Mouse (Mus musculus): Measurements from ENCODE around the gene B4galnt3. TPM values are rescaled to one million over a fixed set of nuclear protein-coding genes. Genes with fewer than 3 reads are reported as not detected.

The B4galnt3 gene
- polyA plus RNA-seq, 1 experiment from 2014 or later, result 0.29 TPM

DNA sequence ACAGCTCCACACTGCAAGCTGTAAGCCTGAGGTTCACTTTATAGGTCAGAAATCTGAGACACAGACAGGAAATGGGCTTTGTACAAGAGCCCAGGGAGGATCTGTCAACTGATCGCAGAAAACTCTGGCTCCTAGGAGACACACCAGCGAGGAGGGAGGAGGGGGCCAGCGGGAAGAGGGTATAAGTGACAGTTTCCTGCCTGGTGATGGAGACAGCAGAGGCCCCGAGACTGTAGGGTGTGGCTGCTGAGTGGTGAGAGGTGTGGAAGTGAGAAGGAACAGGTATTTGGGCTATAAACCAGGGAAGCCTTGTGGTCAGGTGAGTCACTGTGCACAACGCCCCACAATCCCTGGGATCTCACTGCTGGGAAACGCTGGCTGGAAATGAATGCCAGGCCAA, 30.2 kb downstream of the B4galnt3 start:
- Histone ChIP-seq H3K9ac (no peak overlapping the region), H3K36me3 (no peaks in the 10 kb centered on the region), H3K27ac (no peak overlapping the region), H3K4me1 (replicated peaks) (no peaks in the 10 kb centered on the region), H3K27me3 (peaks cover 13% of the 10 kb centered on the region; the same call in 1 of the 2 replicates), H3K9me3 (replicated peaks) (no peaks in the 10 kb centered on the region), H3K4me2 (no peak overlapping the region), H3K4me3 (replicated peaks) (no peak overlapping the region)
- no peak for DNase-seq
- ATAC-seq (ENCODE audit: low read depth), result no peak
- 37% methylated on average over 6 of the region's 6 CpGs for WGBS (ENCODE audit: insufficient replicate concordance)

- DNase-seq, result no peak
- no peak overlapping the region for H3K9ac ChIP-seq
- no peaks in the 10 kb centered on the region for H3K4me1 ChIP-seq (replicated peaks)
- no peak overlapping the region for H3K4me3 ChIP-seq (replicated peaks)
- no peak for ATAC-seq (ENCODE audit: low read depth)
- H3K36me3 ChIP-seq, result no peaks in the 10 kb centered on the region
- 63% methylated on average over 7 of the region's 7 CpGs for WGBS (ENCODE audit: insufficient replicate concordance)
- no peaks in the 10 kb centered on the region for H3K9me3 ChIP-seq (replicated peaks)
- H3K27ac ChIP-seq, result no peak overlapping the region
- peaks cover 13% of the 10 kb centered on the region; the same call in 1 of the 2 replicates for H3K27me3 ChIP-seq
- no peak overlapping the region for H3K4me2 ChIP-seq
These were observed 30.8 kb downstream of the B4galnt3 start for GRCm38 (mm10) chr6:120263608-120264007.

GRCm38 (mm10) chr6:120262886-120263531, 31.4 kb downstream of the B4galnt3 start:
- H3K9me3 ChIP-seq (replicated peaks), result no peaks in the 10 kb centered on the region
- no peak for DNase-seq
- ATAC-seq (ENCODE audit: low read depth), result no peak
- no peak overlapping the region for H3K9ac ChIP-seq
- no peak overlapping the region for H3K4me2 ChIP-seq
- H3K27ac ChIP-seq, result no peak overlapping the region
- WGBS (ENCODE audit: insufficient replicate concordance), result 49% methylated on average over 12 of the region's 12 CpGs
- H3K4me3 ChIP-seq (replicated peaks), result no peak overlapping the region
- peaks cover 13% of the 10 kb centered on the region; the same call in 1 of the 2 replicates for H3K27me3 ChIP-seq
- H3K4me1 ChIP-seq (replicated peaks), result no peaks in the 10 kb centered on the region
- H3K36me3 ChIP-seq, result no peaks in the 10 kb centered on the region

- ATAC-seq (ENCODE audit: low read depth), result no peak
- H3K9ac ChIP-seq, result no peak overlapping the region
- 29% methylated on average over 9 of the region's 9 CpGs for WGBS (ENCODE audit: insufficient replicate concordance)
These were observed 34.9 kb downstream of the B4galnt3 start for GRCm38 (mm10) chr6:120259481-120259880.

DNA sequence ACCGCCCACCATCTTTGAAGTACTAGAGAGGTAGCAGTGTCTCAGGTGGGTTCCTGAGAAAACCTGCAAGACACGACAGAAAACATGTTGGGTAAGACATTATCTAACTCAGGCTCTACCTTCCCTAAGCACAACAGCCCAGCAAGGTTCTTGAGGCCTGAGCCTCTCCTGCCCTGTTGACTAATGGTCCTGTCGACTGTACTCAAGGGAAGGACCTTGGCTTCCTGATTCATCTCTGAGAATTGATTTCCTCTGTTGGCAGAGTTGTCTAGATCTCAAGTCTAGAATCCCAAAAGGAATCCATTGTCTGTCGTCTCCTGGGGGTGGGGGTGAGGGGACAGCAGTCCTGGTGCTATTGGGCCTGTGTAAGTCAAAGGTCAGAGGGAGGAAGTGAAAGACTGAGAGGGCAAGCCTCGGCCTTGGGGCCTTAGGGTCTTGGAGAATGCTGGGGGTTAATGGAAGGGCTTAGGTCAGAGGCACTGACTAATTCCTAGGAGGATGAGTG, 37.9 kb downstream of the B4galnt3 start:
- ATAC-seq (ENCODE audit: low read depth) (no peak), DNase-seq (no peak)
- no peaks in the 10 kb centered on the region for H3K36me3 ChIP-seq
- H3K4me1 ChIP-seq (replicated peaks), result 0 out of 2 replicates have a peak, but pooled peaks cover 3% of the 10 kb centered on the region
- H3K27me3 ChIP-seq, result 0 out of 2 replicates have a peak, but pooled peaks cover under 1% of the 10 kb centered on the region
- no peak overlapping the region for H3K4me3 ChIP-seq (replicated peaks)
- H3K27ac ChIP-seq, result no peak overlapping the region
- H3K4me2 ChIP-seq, result no peak overlapping the region
- whole genome bisulfite sequencing (ENCODE audit: insufficient replicate concordance), result 54% methylated on average over 5 of the region's 5 CpGs
- H3K9ac ChIP-seq, result no peak overlapping the region
- no peaks in the 10 kb centered on the region for H3K9me3 ChIP-seq (replicated peaks)

More at GRCm38 (mm10) chr6:120259481-120259880, 34.9 kb downstream of the B4galnt3 start:
- H3K36me3 ChIP-seq, result no peaks in the 10 kb centered on the region
- peaks cover 13% of the 10 kb centered on the region; the same call in 1 of the 2 replicates for H3K27me3 ChIP-seq
- 0 out of 2 replicates have a peak, but pooled peaks cover 3% of the 10 kb centered on the region for H3K4me1 ChIP-seq (replicated peaks)
- H3K9me3 ChIP-seq (replicated peaks), result no peaks in the 10 kb centered on the region
- H3K4me2 ChIP-seq, result no peak overlapping the region
- DNase-seq, result no peak
- no peak overlapping the region for H3K4me3 ChIP-seq (replicated peaks)
- H3K27ac ChIP-seq, result no peak overlapping the region

DNA sequence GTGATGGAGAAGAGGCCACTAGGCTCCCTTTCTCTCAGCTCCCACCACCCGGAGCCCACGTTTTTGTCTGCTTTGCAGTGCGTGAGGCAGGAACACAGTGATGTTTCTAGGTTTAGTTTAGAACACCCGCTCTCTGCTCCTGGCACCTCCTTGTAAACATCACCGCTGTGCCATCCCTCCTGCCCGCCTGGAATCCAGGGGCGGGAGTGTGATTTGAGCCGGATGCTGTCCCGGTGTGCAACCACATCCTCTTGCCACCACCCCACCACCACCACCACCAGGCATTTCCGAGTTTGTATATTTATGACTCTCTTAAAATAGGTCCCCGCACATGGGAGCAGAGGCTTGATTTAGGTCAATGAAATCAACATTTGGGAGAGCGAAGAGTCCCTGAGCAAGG, 38.7 kb downstream of the B4galnt3 start:
- H3K9ac ChIP-seq, result no peak overlapping the region
- H3K4me2 ChIP-seq, result no peak overlapping the region
- no peak overlapping the region for H3K4me3 ChIP-seq (replicated peaks)
- no peaks in the 10 kb centered on the region for H3K9me3 ChIP-seq (replicated peaks)
- no peak for ATAC-seq (ENCODE audit: low read depth)
- DNase-seq, result no peak
- no peaks in the 10 kb centered on the region for H3K36me3 ChIP-seq
- H3K27me3 ChIP-seq, result no peaks in the 10 kb centered on the region
- 0 out of 2 replicates have a peak, but pooled peaks cover 3% of the 10 kb centered on the region for H3K4me1 ChIP-seq (replicated peaks)
- WGBS (ENCODE audit: insufficient replicate concordance), result 67% methylated on average over 12 of the region's 12 CpGs
- no peak overlapping the region for H3K27ac ChIP-seq

GRCm38 (mm10) chr6:120255144-120255543, 39.2 kb downstream of the B4galnt3 start:
- no peak for DNase-seq
- ATAC-seq (ENCODE audit: low read depth), result no peak
- 48% methylated on average over 4 of the region's 4 CpGs for WGBS (ENCODE audit: insufficient replicate concordance)
- H3K4me3 ChIP-seq (replicated peaks), result no peak overlapping the region
- no peaks in the 10 kb centered on the region for H3K9me3 ChIP-seq (replicated peaks)
- no peak overlapping the region for H3K4me2 ChIP-seq
- H3K36me3 ChIP-seq, result no peaks in the 10 kb centered on the region
- no peak overlapping the region for H3K27ac ChIP-seq
- H3K27me3 ChIP-seq, result no peaks in the 10 kb centered on the region
- H3K4me1 ChIP-seq (replicated peaks), result 0 out of 2 replicates have a peak, but pooled peaks cover 3% of the 10 kb centered on the region
- H3K9ac ChIP-seq, result no peak overlapping the region

- 48% methylated on average over 4 of the region's 4 CpGs for WGBS (ENCODE audit: insufficient replicate concordance)
- no peak overlapping the region for H3K9ac ChIP-seq
- ATAC-seq (ENCODE audit: low read depth) (no peak), DNase-seq (no peak)
- H3K27ac ChIP-seq, result no peak overlapping the region
- no peaks in the 10 kb centered on the region for H3K36me3 ChIP-seq
- 0 out of 2 replicates have a peak, but pooled peaks cover 3% of the 10 kb centered on the region for H3K4me1 ChIP-seq (replicated peaks)
- no peak overlapping the region for H3K4me2 ChIP-seq
- H3K4me3 ChIP-seq (replicated peaks), result no peak overlapping the region
- no peaks in the 10 kb centered on the region for H3K9me3 ChIP-seq (replicated peaks)
- H3K27me3 ChIP-seq, result no peaks in the 10 kb centered on the region
These were observed 39.7 kb downstream of the B4galnt3 start for GRCm38 (mm10) chr6:120254640-120255039.

GRCm38 (mm10) chr6:120252741-120253140, 41.6 kb downstream of the B4galnt3 start:
- H3K27ac ChIP-seq, result no peak overlapping the region
- DNase-seq (no peak), ATAC-seq (ENCODE audit: low read depth) (no peak)
- no peak overlapping the region for H3K9ac ChIP-seq
- WGBS (ENCODE audit: insufficient replicate concordance), result 65% methylated on average over 2 of the region's 2 CpGs
- H3K4me2 ChIP-seq, result no peak overlapping the region
- no peak overlapping the region for H3K4me3 ChIP-seq (replicated peaks)
- no peaks in the 10 kb centered on the region for H3K9me3 ChIP-seq (replicated peaks)
- no peaks in the 10 kb centered on the region for H3K27me3 ChIP-seq
- H3K4me1 ChIP-seq (replicated peaks), result 0 out of 2 replicates have a peak, but pooled peaks cover 3% of the 10 kb centered on the region
- no peaks in the 10 kb centered on the region for H3K36me3 ChIP-seq

DNA sequence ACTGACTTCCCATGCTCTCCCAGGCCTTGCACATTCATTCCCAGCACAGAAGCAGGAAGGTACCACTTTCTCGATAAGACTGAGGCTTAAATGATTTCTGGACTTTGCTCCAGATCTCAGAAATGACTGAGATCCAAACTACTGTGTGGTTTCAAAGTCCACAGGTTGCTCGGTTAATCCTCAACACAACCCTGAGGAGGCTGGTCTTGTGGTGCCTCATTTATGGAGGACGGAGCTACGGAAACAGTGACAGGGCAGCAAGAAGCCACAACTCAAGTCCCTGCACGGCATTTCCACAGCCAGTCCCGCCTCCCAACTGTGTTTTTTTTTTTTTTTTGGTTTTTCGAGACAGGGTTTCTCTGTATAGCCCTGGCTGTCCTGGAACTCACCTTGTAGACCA, 43.3 kb downstream of the B4galnt3 start:
- H3K9ac ChIP-seq, result no peak overlapping the region
- no peak overlapping the region for H3K4me3 ChIP-seq (replicated peaks)
- no peak overlapping the region for H3K4me2 ChIP-seq
- no peak overlapping the region for H3K27ac ChIP-seq
- no peaks in the 10 kb centered on the region for H3K36me3 ChIP-seq
- no peaks in the 10 kb centered on the region for H3K9me3 ChIP-seq (replicated peaks)
- no peaks in the 10 kb centered on the region for H3K27me3 ChIP-seq
- 62% methylated on average over 7 of the region's 7 CpGs for WGBS (ENCODE audit: insufficient replicate concordance)
- no peak for ATAC-seq (ENCODE audit: low read depth)
- 0 out of 2 replicates have a peak, but pooled peaks cover 3% of the 10 kb centered on the region for H3K4me1 ChIP-seq (replicated peaks)
- no peak for DNase-seq

GRCm38 (mm10) chr6:120249831-120250230, 44.5 kb downstream of the B4galnt3 start:
- H3K4me2 ChIP-seq, result no peak overlapping the region
- no peaks in the 10 kb centered on the region for H3K9me3 ChIP-seq (replicated peaks)
- DNase-seq, result no peak

DNA sequence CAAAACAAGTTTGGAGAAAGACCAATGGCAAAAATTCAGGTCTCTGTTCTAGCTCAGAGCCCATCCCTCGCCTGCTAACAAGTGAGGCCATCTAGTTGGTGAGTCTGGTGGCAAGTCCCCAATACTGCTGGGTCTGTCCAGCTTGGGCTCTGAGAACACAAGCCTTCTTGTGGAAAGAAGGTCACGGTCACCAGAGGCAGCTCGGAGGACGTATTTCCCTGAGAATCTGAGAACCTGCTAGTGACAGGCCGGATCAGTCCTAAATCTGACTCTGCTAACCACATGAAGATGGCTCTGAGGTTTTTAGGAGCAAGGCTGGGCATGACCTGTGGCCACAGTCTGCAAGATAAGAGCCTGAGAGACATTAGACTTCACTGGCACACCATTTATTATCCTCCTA, 47.7 kb downstream of the B4galnt3 start:
- 56% methylated on average over 5 of the region's 5 CpGs for WGBS (ENCODE audit: insufficient replicate concordance)
- ATAC-seq (ENCODE audit: low read depth) (no peak), DNase-seq (no peak)
- Histone ChIP-seq H3K36me3 (no peaks in the 10 kb centered on the region), H3K4me1 (replicated peaks) (no peaks in the 10 kb centered on the region), H3K9me3 (replicated peaks) (no peaks in the 10 kb centered on the region), H3K9ac (no peak overlapping the region), H3K27ac (no peak overlapping the region), H3K4me3 (replicated peaks) (no peak overlapping the region), H3K4me2 (no peak overlapping the region), H3K27me3 (no peaks in the 10 kb centered on the region)

More at GRCm38 (mm10) chr6:120249831-120250230, 44.5 kb downstream of the B4galnt3 start:
- Histone ChIP-seq H3K27ac (no peak overlapping the region), H3K4me3 (replicated peaks) (no peak overlapping the region), H3K27me3 (no peaks in the 10 kb centered on the region), H3K4me1 (replicated peaks) (0 out of 2 replicates have a peak, but pooled peaks cover under 1% of the 10 kb centered on the region), H3K36me3 (no peaks in the 10 kb centered on the region), H3K9ac (no peak overlapping the region)
- 60% methylated on average over 5 of the region's 5 CpGs for WGBS (ENCODE audit: insufficient replicate concordance)
- no peak for ATAC-seq (ENCODE audit: low read depth)
